Mouse (Mus musculus) lung, embryonic 14.5 days (tissue): ENCODE results near the gene Krt72. TPM values are rescaled to one million over a fixed set of nuclear protein-coding genes. Genes with fewer than 3 reads are reported as not detected.

Experiments used
- ATAC-seq: fragments of 200-750 bp; cut with Nextera tagmentation; 2 replicates; pipeline ENCODE4 v1.8.0; 2017; ENCODE audit warnings: mild to moderate bottlenecking, moderate TSS enrichment, moderate library complexity; ENCODE audit not compliant: insufficient read depth
- DNase-seq: peaks from one replicate; pipeline ENCODE4 v3.0.0-alpha.2; 2015
- H3K27ac ChIP-seq: fragments of 300-500 bp; sonication (generic); 2 replicates; pipeline ENCODE4 v1.5.1; 2014; ENCODE audit warnings: low read depth, mild to moderate bottlenecking, moderate library complexity
- H3K27me3 ChIP-seq: fragments of 300-500 bp; sonication (generic); 2 replicates; pipeline ENCODE4 v1.6.1; 2014; ENCODE audit warnings: low read length, control low read depth; ENCODE audit not compliant: insufficient read depth
- H3K36me3 ChIP-seq: fragments of 300-500 bp; sonication (generic); 2 replicates; pipeline ENCODE4 v1.6.1; 2014; ENCODE audit warnings: control low read depth; ENCODE audit not compliant: insufficient read depth
- H3K4me1 ChIP-seq: fragments of 300-500 bp; sonication (generic); 2 replicates; pipeline ENCODE4 v1.6.1; 2014; ENCODE audit warnings: antibody characterized with exemption, control low read depth; ENCODE audit not compliant: insufficient read depth
- H3K4me2 ChIP-seq: fragments of 300-500 bp; sonication (generic); 2 replicates; pipeline ENCODE4 v1.6.1; 2014; ENCODE audit warnings: mild to moderate bottlenecking
- H3K4me3 ChIP-seq: fragments of 300-500 bp; sonication (generic); 2 replicates; pipeline ENCODE4 v1.5.1; 2014; ENCODE audit warnings: low read depth, low read length
- H3K9ac ChIP-seq: fragments of 300-500 bp; sonication (generic); 2 replicates; pipeline ENCODE4 v1.6.1; 2014
- H3K9me3 ChIP-seq: fragments of 300-500 bp; sonication (generic); 2 replicates; pipeline ENCODE4 v1.6.1; 2016; ENCODE audit warnings: low read depth, low read length, control low read depth
- CTCF ChIP-seq: IDR thresholded peaks from 2 replicates; pipeline ENCODE4 v1.5.1; 2016; ENCODE audit warnings: antibody characterized with exemption, low read depth
- WGBS: fragments of 180-500 bp; shearing (Covaris S2); extraction: QIAGEN DNeasy Blood & Tissue Kit; methylation state at CpG from one replicate; pipeline ENCODE4 v1.1.7; 2014; 5-methylcytosine and 5-hydroxymethylcytosine counted together
- polyA plus RNA-seq: library from polyadenylated mRNA; unstranded; fragments of >200 nt; fragmentation: Nextera tagmentation; extraction: Ambion mirVana; gene quantifications from 2 replicates; pipeline ENCODE4 v1.2.1, GENCODE M21; 2014

Krt72 gene
- polyA plus RNA-seq, 1 experiment from 2014 or later: not detected

- 58% methylated on average over 7 of the region's 7 CpGs for WGBS
- ATAC-seq: no peak
- H3K4me1 ChIP-seq: no peaks in the 10 kb centered on the region
- peak; percentile 13 for DNase-seq
- no peaks in the 10 kb centered on the region for H3K36me3 ChIP-seq
- H3K27me3 ChIP-seq: no peaks in the 10 kb centered on the region
- H3K27ac ChIP-seq: no peak overlapping the region
- no peak overlapping the region for H3K4me3 ChIP-seq
- no peak overlapping the region for H3K4me2 ChIP-seq
- no peaks in the 10 kb centered on the region for H3K9me3 ChIP-seq
- H3K9ac ChIP-seq: no peak overlapping the region
- TF ChIP-seq CTCF: no peak
Measured at GRCm38 (mm10) chr15:101737786-101738185, 48.5 kb downstream of the Krt72 start.

- no peaks in the 10 kb centered on the region for H3K36me3 ChIP-seq
- no peak overlapping the region for H3K9ac ChIP-seq
- no peak overlapping the region for H3K4me2 ChIP-seq
- H3K27ac ChIP-seq: no peak overlapping the region
- no peaks in the 10 kb centered on the region for H3K4me1 ChIP-seq
- H3K4me3 ChIP-seq: no peak overlapping the region
- no peaks in the 10 kb centered on the region for H3K9me3 ChIP-seq
- ATAC-seq: no peak
- DNase-seq: no peak
- no peak for TF ChIP-seq CTCF
- H3K27me3 ChIP-seq: no peaks in the 10 kb centered on the region
Measured at GRCm38 (mm10) chr15:101730653-101731052, 55.6 kb downstream of the Krt72 start.

Other genes with a start within 250 kb of the Krt72 start
- gene Krt82, start 235.8 kb downstream of the Krt72 start, polyA plus RNA-seq: not detected in 2 replicates
- gene Krt90, start 223.5 kb downstream of the Krt72 start, polyA plus RNA-seq: 0.07 TPM in 1 of 2 replicates, not detected in the other
- gene Krt75, start 212.6 kb downstream of the Krt72 start, polyA plus RNA-seq: not detected in 2 replicates
- gene Gm5414, start 158.3 kb downstream of the Krt72 start, polyA plus RNA-seq: not detected in 2 replicates
- not detected in 2 replicates for gene Gm5478, start 139.1 kb downstream of the Krt72 start, polyA plus RNA-seq
- gene Krt6b, start 106.2 kb downstream of the Krt72 start, polyA plus RNA-seq: not detected in 2 replicates
- not detected in 2 replicates for gene Krt6a, start 92.2 kb downstream of the Krt72 start, polyA plus RNA-seq
- not detected in 2 replicates for gene Krt5, start 73.6 kb downstream of the Krt72 start, polyA plus RNA-seq
- not detected in 2 replicates for gene Krt71, start 43.4 kb downstream of the Krt72 start, polyA plus RNA-seq
- not detected in 2 replicates for gene Krt73, start 15.9 kb upstream of the Krt72 start, polyA plus RNA-seq
- gene Krt2, start 31.7 kb upstream of the Krt72 start, polyA plus RNA-seq: not detected in 2 replicates
- 0.30 and 0.76 TPM in 2 replicates for gene Krt1, start 64.3 kb upstream of the Krt72 start, polyA plus RNA-seq
- gene Krt77, start 83.2 kb upstream of the Krt72 start, polyA plus RNA-seq: not detected in 2 replicates
- gene Krt76, start 106.5 kb upstream of the Krt72 start, polyA plus RNA-seq: not detected in 2 replicates
- 0.97 and 1.3 TPM in 2 replicates for gene Krt4, start 138.3 kb upstream of the Krt72 start, polyA plus RNA-seq
- 0.20 and 0.22 TPM in 2 replicates for gene Krt79, start 153.9 kb upstream of the Krt72 start, polyA plus RNA-seq
- 0.05 TPM in 2 replicates for gene Krt78, start 167.8 kb upstream of the Krt72 start, polyA plus RNA-seq
- gene Krt8, start 218.0 kb upstream of the Krt72 start, polyA plus RNA-seq: 183 and 192 TPM in 2 replicates
- gene Krt18, start 241.7 kb upstream of the Krt72 start, polyA plus RNA-seq: 148 TPM in 2 replicates